Mouse (Mus musculus): ENCODE measurements around the gene Ms4a3.

Ms4a3 gene

DNA sequence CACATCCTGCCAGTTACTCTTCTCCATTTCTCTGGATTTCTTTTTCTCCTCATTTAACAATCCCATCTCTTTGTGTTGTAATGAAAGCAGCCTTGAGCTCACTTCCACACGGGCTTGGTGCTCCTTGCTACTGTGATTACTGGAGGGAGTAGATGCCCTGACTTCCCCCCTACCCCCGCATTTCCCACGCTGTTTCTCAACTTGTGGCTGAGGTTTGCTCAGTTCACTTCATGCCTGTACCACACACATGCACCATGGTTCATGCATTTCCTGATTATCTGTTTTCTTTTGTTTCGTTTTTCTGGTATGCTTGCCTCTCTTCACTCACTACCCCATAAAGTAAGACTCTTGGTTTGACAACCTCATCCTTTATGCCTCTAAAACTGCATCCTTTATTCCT is 51.4 kb downstream of the Ms4a3 start:
- DNase-seq (ENCODE audit: low spot score) = no peak

Data from ovary, postnatal 14 days (tissue).